Mouse (Mus musculus) frontal cortex, postnatal 14 days (tissue): ENCODE data around the gene Sfxn3.
A peak's percentile ranks its signal among the peaks of the same experiment; 100 is the strongest.
"Not testable (repeated sequence)": the region's sequence is repeated elsewhere in the genome, so short reads cannot be mapped to it uniquely, and the experiment has no call there.

Source experiments
- DNase-seq, 2 experiments: peaks; one replicate each; pipeline ENCODE4 v3.0.0; 2022; ENCODE audit warnings: low spot score in 2 of 2

Sfxn3 gene

DNA sequence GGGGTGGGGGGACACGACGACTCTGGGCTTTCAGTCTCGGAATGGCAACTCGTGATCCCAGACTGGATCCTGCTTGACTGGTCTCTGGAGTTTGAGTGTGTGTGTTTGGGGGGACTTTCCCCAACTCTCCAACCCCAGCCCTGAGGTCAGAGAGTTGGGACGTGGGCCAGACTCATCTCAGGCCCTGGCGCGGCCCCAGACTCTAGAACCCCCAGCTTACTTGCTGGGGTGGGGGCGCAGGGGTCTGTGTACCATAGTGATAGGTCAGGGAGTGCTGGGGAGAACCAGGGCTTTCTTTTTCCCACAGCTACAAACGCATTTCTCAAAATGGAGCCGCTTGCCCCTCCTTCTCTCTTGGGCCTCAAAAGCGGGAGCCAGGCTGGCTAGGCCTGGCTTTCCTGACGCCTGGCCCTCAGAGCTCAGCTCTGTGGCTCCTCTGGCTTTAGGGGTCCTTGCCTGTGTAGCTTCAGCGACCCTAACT, 28.9 kb upstream of the Sfxn3 start:
- no peak for DNase-seq

DNA sequence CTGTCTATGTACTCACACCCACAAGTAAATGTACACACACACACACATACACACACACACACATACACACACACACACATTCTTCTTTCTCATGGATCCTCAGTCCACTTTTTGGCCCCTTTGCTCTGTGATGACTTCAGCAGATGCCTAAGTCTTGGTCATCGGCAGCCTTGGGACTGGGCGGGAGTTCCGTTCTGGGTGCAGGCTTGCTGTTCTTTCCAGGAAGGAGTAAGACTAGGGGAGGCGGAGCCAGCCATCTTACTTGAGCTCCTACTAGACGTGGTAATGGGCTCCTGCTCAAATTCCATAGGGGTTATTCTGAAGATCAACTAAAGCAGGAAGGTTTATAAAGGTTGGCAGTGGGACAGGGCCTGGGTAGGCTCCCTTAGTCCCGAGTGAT, 27.0 kb upstream of the Sfxn3 start:
- no peak for DNase-seq

DNA sequence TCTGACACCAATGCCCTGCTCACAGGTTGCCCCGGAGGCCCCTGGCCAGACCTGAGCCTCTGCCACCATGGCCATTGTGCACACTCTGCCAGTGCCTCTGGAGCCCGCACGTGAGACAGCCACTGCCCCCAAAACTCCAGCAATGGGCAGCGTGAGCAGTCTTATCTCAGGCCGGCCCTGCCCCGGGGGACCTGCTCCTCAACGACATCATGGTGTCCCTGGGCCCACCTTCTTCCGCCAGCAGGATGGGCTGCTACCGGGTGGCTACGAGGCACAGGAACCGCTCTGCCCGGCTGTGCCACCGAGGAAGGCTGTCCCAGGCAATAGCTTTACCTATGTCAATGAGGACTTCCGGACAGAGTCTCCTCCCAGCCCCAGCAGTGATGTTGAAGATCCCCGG, 25.9 kb upstream of the Sfxn3 start:
- no peak for DNase-seq

DNA sequence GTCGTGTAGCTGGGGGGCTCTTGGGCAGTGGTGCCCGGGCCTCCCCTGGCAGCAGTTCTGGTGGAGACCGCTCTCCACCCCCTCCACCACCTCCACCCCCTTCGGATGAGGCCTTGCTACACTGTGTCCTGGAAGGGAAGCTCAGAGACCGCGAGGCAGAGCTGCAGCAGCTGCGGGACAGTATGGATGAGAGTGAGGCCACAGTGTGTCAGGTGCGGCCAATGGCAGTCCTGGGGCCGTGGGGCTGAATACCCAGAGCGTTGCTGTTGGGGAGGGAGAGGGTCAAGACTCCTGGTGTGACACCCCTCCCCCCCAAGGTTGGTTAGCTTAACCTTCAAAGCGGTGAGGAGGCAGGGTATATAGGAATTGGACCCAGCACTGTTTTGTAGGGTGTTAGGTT, 23.3 kb upstream of the Sfxn3 start:
- DNase-seq, result no peak

DNA sequence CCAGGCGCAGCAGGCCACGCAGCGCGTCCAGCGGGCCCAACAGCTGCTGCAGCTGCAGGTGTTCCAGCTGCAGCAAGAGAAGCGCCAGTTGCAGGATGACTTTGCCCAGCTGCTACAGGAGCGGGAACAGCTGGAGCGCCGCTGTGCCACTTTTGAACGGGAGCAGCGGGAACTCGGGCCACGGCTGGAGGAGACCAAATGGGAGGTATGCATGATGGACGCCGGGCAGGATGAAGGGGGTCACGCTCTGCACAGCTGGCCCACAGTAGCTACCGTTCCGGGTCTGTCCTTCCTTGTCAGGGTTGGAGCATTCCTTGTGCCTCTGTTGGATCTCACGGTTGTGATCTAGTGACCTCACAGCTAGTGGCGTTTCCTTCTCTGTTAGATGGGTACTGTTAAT, 22.5 kb upstream of the Sfxn3 start:
- DNase-seq, result no peak

DNA sequence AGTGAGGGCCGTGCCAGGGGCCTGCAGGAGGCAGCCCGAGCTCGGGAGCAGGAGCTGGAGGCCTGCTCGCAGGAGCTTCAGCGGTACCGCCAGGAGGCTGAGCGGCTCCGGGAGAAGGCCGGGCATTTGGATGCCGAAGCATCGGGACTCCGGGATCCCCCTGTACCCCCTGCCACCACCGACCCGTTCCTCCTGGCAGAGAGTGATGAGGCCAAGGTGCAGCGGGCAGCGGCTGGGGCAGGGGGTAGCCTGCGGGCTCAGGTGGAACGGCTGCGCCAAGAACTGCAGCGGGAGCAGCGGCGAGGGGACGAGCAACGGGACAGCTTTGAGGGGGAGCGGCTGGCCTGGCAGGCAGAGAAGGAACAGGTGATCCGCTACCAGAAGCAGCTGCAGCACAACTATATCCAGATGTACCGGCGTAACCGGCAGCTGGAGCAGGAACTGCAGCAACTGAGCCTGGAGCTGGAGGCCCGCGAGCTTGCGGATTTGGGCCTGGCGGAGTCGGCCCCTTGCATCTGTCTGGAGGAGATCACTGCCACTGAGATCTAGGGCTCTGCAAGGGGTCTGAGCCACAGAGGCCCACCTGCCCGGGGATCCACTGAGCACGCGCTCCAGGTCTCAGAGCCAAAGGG, 21.2 kb upstream of the Sfxn3 start:
- DNase-seq, result no peak

DNA sequence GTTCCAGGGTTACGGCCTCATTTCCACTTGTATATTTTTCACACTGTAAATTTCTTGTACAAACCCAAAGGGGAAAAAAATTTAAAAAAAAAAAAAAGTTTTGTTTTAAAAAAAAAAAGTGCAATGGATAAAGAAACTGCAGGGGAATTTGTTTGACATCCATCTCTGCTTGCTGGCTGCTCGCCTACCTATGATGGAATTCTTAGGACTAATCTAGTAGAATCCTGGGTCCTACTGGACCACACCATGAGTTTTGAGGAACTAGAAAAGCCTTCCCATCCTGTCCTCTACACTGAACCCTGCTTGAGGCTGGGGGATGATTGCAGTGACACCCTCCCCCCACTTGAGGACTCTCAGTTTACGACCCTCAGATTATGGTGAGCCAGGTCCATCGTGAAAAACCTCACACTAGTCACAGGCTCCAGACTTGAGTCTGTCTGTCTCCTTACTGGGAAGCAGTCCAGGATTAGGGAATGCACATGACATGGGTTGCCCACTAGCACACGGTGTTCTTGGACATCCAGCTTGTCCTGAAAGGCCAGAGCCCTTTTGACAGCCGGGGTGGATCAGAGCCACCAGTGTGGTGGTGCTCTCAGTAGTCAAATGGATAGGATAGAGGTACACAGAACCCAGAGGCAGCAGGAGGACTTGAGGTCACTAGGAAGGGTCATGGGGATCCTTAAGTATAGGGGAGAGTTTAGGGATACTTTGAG, 20.2 kb upstream of the Sfxn3 start:
- no peak for DNase-seq

DNA sequence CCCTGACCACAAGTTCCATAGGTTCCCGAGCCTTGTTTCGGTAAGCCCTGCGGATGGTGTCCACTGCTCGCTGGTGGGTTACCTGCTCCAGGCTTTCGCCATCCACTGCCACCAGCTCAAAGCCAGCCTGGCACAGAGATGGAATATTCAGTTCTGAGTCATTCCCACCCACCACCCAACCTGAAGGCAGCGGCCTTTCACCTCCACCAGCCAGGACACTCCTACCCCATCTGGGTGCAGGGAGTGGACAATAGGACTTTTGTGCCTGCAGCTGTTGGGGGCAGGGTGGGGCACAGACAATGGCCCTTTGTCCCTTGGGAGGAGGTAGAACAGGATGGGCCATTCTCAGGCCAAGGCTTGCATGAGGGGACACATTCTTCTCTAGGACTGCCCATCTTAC, 19.5 kb upstream of the Sfxn3 start:
- no peak for DNase-seq

DNA sequence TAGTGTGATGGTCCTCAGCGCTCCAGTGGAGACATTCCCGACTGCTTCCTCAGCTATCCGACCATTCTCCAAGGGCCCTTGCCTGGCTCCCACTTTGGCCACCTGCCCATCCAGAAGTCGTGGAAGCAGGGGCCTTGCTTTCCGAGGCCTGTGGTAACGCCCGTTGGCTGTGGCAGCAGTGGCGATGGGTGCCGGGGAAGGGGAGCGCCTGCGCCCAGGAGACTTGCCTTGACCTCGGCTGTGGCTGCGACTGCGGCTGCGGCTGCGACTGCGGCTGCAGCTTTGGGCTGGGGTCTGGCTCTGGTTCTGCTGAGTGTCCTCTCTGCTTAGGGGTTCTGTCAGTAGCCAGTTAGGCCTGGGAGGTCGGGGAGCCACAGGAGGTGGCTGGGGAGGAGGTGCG, 18.6 kb upstream of the Sfxn3 start:
- DNase-seq, result no peak

DNA sequence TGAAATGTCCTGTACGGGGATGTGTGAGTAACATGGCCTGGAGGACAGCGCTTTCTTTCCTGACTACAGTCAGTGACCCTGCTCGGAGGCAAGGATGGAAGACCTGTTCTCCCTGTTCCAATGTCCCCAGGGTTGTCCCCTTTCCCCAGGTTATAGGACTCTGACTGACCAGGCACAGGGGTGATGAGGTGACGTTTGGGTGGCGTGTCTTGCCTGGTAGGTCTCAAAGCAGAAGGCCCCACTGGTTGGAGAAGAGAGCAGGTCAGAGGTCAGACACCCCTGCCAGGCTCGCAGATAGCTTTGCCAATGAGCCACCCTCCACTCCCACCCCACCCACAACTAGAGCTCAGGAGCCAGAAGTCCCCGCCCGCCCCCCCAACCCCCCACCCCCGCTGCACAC, 17.7 kb upstream of the Sfxn3 start:
- no peak for DNase-seq

DNA sequence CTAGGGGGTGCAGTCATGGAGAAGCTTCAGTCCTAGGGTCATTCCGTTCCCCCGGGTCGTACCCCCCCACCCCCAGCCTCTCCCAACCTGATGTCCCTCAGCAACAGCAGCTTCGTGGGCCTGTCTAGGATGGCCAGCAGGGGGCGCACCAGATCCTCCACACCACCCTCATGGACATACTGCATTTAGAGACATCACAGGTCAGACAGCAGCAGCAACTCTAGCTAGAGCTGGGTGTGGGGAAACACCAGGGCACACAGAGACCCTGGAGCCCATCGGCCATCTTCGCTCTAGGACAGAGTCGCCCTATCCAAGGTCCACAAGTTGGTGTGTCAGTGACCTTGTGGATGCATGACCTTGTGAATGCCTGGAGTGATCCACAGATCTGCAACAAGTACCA, 17.2 kb upstream of the Sfxn3 start:
- peak in 1 of 2 experiments; percentile 28 for DNase-seq

DNA sequence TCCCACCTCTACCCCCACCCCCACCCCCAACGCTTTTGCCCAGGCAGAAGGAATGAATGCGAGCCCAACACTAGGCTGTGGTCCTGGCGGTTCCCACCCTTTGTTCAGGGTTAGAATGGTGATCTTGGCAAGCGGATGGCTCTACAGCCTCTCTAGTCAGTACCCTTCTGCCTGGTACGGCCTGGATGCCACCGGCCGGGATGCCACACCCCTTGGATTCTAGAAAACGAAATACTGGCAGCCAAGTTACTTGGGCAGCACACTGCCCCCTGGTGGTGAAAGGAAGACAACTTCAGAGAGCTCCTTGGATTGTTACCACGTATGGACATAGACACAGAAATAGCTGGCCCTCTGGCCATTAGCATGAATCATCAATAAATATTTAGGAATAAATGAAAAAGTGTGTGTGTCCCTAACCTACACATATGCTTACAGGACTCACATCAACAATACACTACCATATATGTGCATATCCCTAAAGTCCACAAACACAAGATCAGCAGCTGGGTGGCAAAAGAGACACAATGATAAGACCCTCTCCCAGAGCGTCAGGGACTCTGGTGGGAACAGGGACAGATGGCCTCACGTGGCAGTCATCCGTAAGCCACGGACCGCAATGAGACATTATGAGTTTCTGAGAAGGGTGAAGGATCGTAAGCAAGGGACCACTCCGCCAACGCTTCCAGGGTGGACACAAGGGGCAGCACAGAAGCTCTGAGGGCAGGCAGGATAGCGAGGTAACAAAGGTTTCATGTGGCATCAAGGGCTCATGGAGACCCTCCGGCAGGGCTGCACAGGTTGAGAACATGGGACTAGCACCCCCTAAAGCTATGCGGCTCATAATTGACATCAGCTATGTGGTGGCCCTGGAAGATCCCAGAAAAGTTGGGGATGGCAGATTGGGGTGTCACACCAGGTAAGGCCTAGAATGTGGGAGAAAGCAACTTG, 16.3 kb upstream of the Sfxn3 start:
- peak; percentile 64 to 65 for DNase-seq

DNA sequence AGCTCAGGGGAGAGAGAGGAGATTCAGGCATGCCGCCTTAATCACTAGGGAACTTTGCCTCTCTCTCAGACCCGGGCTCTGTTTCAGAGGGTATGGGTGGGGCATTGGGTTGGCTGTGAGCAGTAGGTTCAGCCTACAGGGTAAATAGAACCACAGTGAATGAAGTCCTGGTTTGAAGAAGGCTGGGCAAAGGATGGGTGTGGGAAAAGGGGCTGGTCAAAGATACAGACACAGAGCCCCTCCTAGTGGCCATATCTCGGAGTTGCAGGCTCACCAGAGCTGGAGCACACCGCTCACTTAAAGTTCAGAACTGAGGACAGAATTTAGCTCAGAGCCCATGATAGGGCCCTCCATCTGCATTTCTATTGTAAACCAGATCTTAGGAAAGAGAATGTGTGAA, 15.5 kb upstream of the Sfxn3 start:
- DNase-seq, result peak; percentile 53 to 74

DNA sequence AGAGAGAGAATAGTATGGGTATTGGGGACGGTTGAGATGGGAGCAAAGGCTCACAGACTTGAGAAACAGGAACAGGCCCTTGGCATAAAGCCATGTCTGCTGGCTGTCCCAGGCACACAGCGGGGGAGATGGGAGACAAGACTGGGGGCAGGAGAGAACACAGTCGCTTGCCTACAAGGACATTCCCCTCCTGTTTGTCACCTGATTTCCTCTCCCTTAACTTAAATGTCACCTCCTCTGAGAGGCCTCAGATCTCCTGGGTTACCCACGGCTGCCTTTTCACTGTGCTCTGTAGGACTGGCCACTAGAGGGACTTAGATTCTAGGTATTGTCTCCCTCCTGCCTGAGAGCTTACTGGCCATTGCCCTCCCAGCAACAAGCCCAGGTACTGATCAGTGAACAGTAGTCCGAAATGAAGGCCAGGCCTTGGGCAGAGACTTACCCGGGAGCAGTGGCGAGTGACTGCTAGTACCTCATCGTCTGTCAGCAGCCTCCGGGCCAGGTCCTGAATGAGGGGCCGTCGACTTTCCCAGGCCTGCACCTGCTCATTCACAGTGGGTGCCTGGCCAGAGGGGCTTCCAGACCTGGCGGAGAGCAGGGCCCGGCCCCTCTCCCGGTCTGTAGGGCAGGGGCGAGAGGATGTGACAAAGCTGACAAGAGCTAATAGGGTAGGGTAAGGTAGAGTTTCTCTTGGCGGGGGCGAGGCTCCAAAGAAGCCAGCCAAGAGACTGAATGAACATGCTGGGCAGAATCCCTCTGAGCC, 14.6 kb upstream of the Sfxn3 start:
- no peak for DNase-seq

DNA sequence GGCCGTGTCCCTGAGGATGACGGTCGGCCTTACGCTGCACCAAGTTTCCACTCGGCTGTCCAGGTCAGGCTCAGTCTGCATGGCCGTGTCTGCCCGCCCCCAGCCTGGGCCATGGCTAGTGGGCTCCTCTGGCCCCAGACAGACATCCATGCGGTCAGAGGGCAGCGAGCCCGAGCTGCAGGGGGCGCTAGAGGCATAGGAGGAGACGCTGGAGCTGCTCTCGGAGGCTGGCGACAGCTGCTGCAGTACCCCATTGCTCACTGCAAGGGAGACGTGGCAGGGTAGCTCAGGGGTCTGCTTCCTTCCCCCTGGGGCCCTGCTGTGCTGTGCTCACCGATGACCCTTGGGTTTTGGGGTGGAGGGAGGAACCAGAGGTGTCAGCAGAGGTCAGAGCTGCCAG, 10.4 kb upstream of the Sfxn3 start:
- no peak for DNase-seq

DNA sequence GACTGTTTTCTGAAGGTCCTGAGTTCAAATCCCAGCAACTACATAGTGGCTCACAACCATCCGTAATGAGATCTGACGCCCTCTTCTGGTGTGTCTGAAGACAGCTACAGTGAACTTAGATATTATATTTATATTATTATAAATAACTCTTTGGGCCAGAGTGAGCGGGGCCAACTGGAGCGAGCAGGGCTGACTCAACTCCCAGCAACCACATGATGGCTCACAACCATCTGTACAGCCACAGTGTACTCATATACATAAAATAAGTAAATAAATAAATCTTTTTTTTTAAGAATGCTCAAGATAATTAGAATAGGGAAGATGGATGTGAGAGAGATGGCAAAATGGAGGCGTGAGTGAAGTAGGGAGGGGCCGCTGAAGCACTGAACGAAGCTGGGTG, 9.1 kb upstream of the Sfxn3 start:
- DNase-seq, result not testable (repeated sequence)

DNA sequence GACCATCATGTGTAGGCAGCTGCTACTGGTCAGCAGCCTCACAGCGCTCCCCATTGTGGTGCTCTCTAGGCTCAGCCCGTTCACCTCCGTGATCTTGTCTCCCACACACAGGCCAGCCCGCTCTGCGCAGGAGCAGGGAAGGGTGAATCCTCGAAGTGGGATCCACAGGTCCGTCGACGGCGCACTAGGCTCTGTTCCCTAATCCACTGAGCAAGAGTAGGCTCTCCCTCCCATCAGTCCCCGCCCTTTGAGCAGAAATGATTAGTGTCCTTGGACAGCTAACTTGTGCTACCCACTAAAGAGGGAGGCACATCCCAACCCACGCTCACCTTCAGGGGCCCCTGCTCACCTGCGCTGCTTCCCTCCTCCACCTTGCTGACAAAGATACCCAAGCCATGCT, 7.1 kb upstream of the Sfxn3 start:
- no peak for DNase-seq

DNA sequence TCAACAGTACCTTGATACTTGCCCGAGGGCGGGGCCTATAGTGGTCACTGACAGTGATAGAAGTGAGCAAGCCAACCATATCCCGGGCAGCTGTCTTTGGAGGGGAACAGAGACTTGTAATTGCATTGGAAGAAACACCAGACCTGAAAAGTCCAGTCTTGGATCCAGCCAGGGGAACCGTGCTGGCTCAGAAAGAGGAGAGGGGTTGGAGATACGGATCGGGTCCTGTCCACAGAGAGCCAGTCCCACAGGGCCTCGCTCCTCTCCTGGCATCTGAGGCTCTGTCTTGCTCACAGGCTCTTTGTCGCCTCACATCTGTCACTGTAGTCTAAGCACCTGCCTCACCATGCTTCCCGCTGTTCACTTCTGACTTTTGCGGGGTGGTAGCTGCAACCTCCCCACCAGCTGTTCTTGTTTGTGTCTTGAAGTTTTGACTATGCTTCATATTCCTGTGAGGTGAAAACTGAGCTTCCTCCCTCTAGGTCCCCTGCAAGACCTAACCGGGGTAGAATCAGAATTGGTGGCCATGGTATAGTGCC, 2.8 kb upstream of the Sfxn3 start:
- no peak for DNase-seq

DNA sequence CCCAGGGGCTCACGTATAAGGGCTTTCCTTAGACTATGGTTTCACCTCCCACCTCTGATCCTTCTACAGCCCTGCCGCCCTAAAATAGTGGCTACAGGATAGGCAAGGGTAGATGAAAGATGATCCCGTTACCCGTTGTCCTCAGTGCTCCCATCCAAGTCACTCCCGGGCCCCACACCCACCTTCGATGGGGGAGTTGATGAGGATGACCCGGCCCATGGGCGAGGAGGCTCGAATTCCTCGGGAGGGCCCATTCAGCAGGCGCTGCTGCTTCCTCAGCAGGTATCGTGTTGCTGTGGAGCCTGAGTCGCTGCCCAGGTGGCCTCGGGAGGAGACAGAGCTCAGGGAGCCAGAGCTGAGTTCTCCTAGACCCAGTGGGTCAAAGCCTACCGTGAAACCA, 2.1 kb upstream of the Sfxn3 start:
- no peak for DNase-seq

DNA sequence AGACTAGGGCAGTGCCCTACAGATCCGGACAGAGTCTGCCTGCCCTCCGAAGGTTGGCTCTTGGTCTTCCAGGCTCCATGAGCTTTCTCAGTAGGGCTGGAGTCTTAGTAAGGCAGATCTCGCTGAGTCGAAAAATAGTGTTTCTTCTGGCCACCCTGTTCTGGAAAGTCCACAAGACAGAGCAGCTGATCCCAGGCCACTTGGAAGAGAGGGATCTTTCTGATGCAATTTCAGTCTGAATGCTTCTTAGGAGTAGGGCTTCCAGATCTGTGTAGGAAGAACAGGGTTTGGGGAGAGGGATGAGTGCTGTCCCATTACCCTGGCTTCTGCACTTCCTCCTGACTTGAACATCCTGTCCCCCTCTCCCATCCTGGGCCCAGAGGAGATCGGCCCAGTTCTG, 1.7 kb upstream of the Sfxn3 start, which contains the start of gene Pdzd7:
Gene Pdzd7 (minus strand): TSS at position 67 of the 400 bp plus-strand sequence.
- no peak for DNase-seq

DNA sequence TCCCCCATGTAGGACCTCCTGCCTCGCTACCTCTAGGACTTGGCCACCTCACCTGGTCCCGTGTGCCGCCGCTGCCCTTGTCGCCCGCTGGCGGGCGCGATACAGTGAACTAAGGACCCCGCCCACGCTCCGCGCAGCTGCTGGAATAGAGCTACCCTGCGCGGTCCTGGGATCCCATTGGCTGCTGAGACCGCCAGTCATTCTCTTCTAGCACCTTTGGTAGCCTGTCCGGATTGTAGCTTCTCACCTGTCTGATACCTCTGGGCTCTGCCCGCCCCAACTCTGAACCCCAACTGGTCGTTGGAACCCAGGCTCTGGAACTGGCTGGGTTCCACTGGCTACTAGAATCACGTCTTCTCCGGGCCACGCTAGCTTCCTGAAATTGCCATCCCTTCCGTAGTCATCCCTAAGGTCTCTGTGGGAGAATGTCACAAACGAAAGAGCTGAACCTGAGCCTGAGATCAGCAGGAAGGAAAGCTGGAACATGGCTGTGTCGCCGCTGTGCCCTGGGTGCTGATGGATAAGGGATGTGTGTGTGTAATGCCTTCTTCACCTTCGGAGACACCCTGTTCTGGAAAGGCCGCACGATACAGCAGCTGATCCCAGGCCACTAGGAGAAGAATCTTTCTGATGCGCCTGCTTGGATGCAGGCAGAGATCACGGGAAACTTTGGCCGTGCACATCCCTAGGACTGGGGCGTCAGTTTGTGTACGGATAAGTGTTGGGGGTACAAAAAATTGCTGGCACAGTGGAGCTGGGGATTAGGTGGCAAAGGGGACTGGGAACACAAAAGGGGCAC, 581 bp upstream of the Sfxn3 start:
- DNase-seq, result peak; percentile 69 to 80
